Mouse (Mus musculus) adrenal gland, adult 18-20 months (tissue): ENCODE results near the gene Gm8857. TPM values are rescaled to one million over a fixed set of nuclear protein-coding genes. Genes with fewer than 3 reads are reported as not detected.
"Not testable (repeated sequence)": the region's sequence is repeated elsewhere in the genome, so short reads cannot be mapped to it uniquely, and the experiment has no call there.

Source experiments
- DNase-seq, 2 experiments: peaks; one replicate each; pipeline ENCODE4 v3.0.0; 2021 to 2022; ENCODE audit warnings: low spot score in 2 of 2
- long read RNA-seq, 2 experiments: library from polyadenylated mRNA; stranded (forward); transcript quantifications; one replicate each; pipeline ENCODE4 v2.0.0; 2021
- total RNA-seq, 2 experiments: library from RNA; stranded (reverse); gene quantifications; 1 replicate in 1 of 2; 2 replicates in 1 of 2; pipeline ENCODE4 v1.2.3; 2021

Gene Gm8857
- total RNA-seq, result not detected
- long read RNA-seq, experiment 1, result 0 reads
- long read RNA-seq, experiment 2, result 0 reads

DNA sequence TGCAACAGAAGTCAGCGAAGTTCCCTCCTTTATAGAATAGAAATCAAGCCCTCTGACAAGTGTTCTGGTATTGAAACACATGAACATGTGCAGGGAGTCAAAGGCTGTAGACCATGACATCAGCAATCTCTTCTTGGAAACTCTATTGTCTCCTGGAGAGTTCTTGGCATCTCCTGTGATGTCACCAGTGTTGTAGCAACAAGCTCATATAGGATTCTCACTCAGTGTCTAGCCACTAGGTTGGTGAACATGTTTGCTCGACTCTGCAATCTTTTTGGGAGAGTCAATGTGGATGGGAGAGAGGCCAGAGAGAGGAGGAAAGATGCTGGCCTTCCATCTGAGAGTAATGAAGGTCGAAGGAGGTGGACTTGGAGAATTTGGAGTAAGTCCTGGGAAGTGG lies at the start of gene Gm8857, which contains the start of gene Gm8871:
Gm8857 (plus strand) TSS at position 303 of the 400 bp plus-strand sequence.
Gm8871 (plus strand) TSS at position 301 of the 400 bp plus-strand sequence.
- not testable (repeated sequence) for DNase-seq

DNA sequence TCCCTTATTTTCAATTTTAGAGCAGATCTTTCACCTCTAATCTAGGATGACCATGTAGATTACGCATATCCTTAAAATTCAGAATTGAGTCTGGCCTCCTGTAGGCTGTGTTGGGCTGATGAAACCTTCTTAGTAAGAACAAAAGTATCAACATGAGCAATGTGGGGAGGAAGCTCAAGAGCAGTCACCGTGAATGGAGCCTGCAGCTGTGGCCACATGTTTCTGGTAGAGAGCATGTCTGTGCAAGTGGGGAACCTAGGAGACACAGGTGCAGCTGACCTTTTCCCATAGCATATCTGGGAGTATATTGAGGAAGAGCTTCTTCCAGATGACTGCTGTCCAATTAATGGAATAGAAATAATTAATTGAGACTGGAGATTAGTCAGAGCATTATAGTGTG lies 5.9 kb downstream of the Gm8857 start:
- DNase-seq, result not testable (repeated sequence)

- DNase-seq, result not testable (repeated sequence)
These were observed 10.4 kb downstream of the Gm8857 start for GRCm38 (mm10) chr5:10958057-10958456.

Other genes with a start within 250 kb of the Gm8857 start
- not detected for gene Gm8871, start within 50 bp of the Gm8857 start, total RNA-seq
- gene Gm8879, start 179.8 kb downstream of the Gm8857 start, total RNA-seq, result not detected
- not detected for gene Gm5861, start 235.3 kb downstream of the Gm8857 start, total RNA-seq